Comparison of ENCODE assay signal across 11 mouse cellular contexts in genomic region chrX:48141481-48141880, GRCm38 (mm10). TPM values are rescaled to one million over a fixed set of nuclear protein-coding genes. Genes with fewer than 3 reads are reported as not detected.
DNase-seq lines count a peak whose midpoint lies in the region; ATAC-seq and TF ChIP-seq lines count a peak whose summit lies in the region.
"Had no signal": no experiment of that assay in that cellular context is flagged by ENCODE, and none has a peak within 500 bp of the region (broad histone marks: within the 10 kb centered on the region; RNA-seq: fewer than 3 reads in every experiment).

No protein-coding gene starts in this region.

- H3K4me3 ChIP-seq in stomach, postnatal 0 days (ENCODE audit: low read depth, low read length): no peak overlapping the region
- no peak overlapping the region for H3K4me3 ChIP-seq in hindbrain, postnatal 0 days (ENCODE audit: low read length)

- no peak for TF ChIP-seq CTCF in stomach, postnatal 0 days (IDR thresholded peaks at IDR 0.05; ENCODE audit: low read depth)
- no peak for TF ChIP-seq CTCF in hindbrain, postnatal 0 days (IDR thresholded peaks at IDR 0.05; ENCODE audit: low read depth)

- no peaks in the 10 kb centered on the region for H3K27me3 ChIP-seq in stomach, postnatal 0 days (ENCODE audit: control insufficient read depth, insufficient read depth, low read length)
- H3K27me3 ChIP-seq in hindbrain, postnatal 0 days (ENCODE audit: insufficient read depth, low read length): no peaks in the 10 kb centered on the region

- H3K4me1 ChIP-seq in stomach, postnatal 0 days (replicated peaks; ENCODE audit: control insufficient read depth, insufficient read depth): no peaks in the 10 kb centered on the region
- no peaks in the 10 kb centered on the region for H3K4me1 ChIP-seq in hindbrain, postnatal 0 days (ENCODE audit: insufficient read depth, low read length)

- DNase-seq in CD4-positive, CD25-positive, alpha-beta regulatory T cell, adult 2 months (ENCODE audit: low read depth, low spot score): peak; percentile 81
- DNase-seq in R1 (ENCODE audit: low read depth, low spot score): peak; percentile 4
- peak; percentile 35 for DNase-seq in stomach, postnatal 0 days (ENCODE audit: low spot score)
- DNase-seq in cerebellum, adult 9-11 months: no peak
- DNase-seq in layer of hippocampus, adult 18-20 months (ENCODE audit: low spot score in 2 of 2): no peak
- no peak for DNase-seq in hindbrain, postnatal 0 days (ENCODE audit: low spot score)
- DNase-seq: cerebellum, postnatal 36 days; heart, postnatal 14 days; kidney, adult 2 months had no signal

- no peaks in the 10 kb centered on the region for H3K36me3 ChIP-seq in stomach, postnatal 0 days (ENCODE audit: control insufficient read depth, insufficient read depth, low read length)
- H3K36me3 ChIP-seq in hindbrain, postnatal 0 days (ENCODE audit: insufficient read depth, low read length): no peaks in the 10 kb centered on the region

- H3K9ac ChIP-seq in stomach, postnatal 0 days (ENCODE audit: low read length): no peak overlapping the region
- H3K9ac ChIP-seq in hindbrain, postnatal 0 days (replicated peaks; ENCODE audit: low read length): no peak overlapping the region

- no peak overlapping the region for H3K4me2 ChIP-seq in stomach, postnatal 0 days (replicated peaks; ENCODE audit: low read depth)
- no peak overlapping the region for H3K4me2 ChIP-seq in hindbrain, postnatal 0 days (ENCODE audit: low read depth, low read length)

- 53% methylated on average over 6 of the region's 6 CpGs for WGBS in stomach, postnatal 0 days
- WGBS in hindbrain, postnatal 0 days: 85% methylated on average over 6 of the region's 6 CpGs

- TF ChIP-seq EP300 in stomach, postnatal 0 days (optimal IDR thresholded peaks at IDR 0.05): no peak

- no peak overlapping the region for H3K27ac ChIP-seq in stomach, postnatal 0 days (replicated peaks)
- H3K27ac ChIP-seq in hindbrain, postnatal 0 days: no peak overlapping the region

- ATAC-seq in megakaryocyte-erythroid progenitor cell, adult 5-6 weeks (replicated peaks; ENCODE audit: low FRiP score, low TSS enrichment, poor library complexity, severe bottlenecking): peak; percentile 58
- 0 out of 2 replicates have a peak, but pooled peaks have one; percentile 44 for ATAC-seq in stomach, postnatal 0 days (ENCODE audit: low FRiP score, low TSS enrichment)
- no peak for ATAC-seq in granulocyte monocyte progenitor cell, adult 5-6 weeks (replicated peaks; ENCODE audit: poor library complexity, severe bottlenecking)
- no peak for ATAC-seq in hindbrain, postnatal 0 days

- H3K9me3 ChIP-seq in stomach, postnatal 0 days (ENCODE audit: control insufficient read depth, low read length): no peaks in the 10 kb centered on the region
- no peaks in the 10 kb centered on the region for H3K9me3 ChIP-seq in hindbrain, postnatal 0 days (ENCODE audit: low read length)

RNA-seq across cellular contexts. Expression of gene Sash3, which starts 4.8 kb away (rescaled TPM):
- total RNA-seq in megakaryocyte-erythroid progenitor cell, adult 5-6 weeks (2014; fragmentation: Nextera tagmentation): 34.7 and 38.6 TPM in 2 replicates
- total RNA-seq in megakaryocyte-erythroid progenitor cell, adult 5-6 weeks (2017): 49.8 and 63.2 TPM in 2 replicates
- polyA plus RNA-seq in stomach, postnatal 0 days (2015; fragmentation: Nextera tagmentation; extraction: Ambion mirVana): 1.5 and 1.6 TPM in 2 replicates
- total RNA-seq in granulocyte monocyte progenitor cell, adult 5-6 weeks (2014; fragmentation: Nextera tagmentation): 58.7 and 63.8 TPM in 2 replicates
- total RNA-seq in granulocyte monocyte progenitor cell, adult 5-6 weeks (2017): 74.4 and 84.7 TPM in 2 replicates
- 1 to 10 TPM in 1 of 2 experiments, under 1 TPM in 1; 0.81 to 1.4 TPM for total RNA-seq in layer of hippocampus, adult 18-20 months (2021)
- 0.86 and 1.5 TPM in 2 replicates for total RNA-seq in hindbrain, postnatal 0 days (2014; rRNA removed)
- polyA plus RNA-seq in hindbrain, postnatal 0 days (2015; fragmentation: Nextera tagmentation; extraction: Ambion mirVana): 0.81 and 1.1 TPM in 2 replicates

RNA-seq across cellular contexts. Expression of gene Xpnpep2, which starts 33.0 kb away (rescaled TPM):
- 3.6 TPM in 1 of 2 replicates, not detected in the other for total RNA-seq in megakaryocyte-erythroid progenitor cell, adult 5-6 weeks (2014; fragmentation: Nextera tagmentation)
- 0.47 TPM in 1 of 2 replicates, not detected in the other for total RNA-seq in megakaryocyte-erythroid progenitor cell, adult 5-6 weeks (2017)
- polyA plus RNA-seq in stomach, postnatal 0 days (2015; fragmentation: Nextera tagmentation; extraction: Ambion mirVana): 0.58 and 1.1 TPM in 2 replicates
- total RNA-seq in granulocyte monocyte progenitor cell, adult 5-6 weeks (2014; fragmentation: Nextera tagmentation): not detected in 2 replicates
- not detected in 2 replicates for total RNA-seq in granulocyte monocyte progenitor cell, adult 5-6 weeks (2017)
- under 1 TPM; 0.50 to 0.89 TPM for total RNA-seq in layer of hippocampus, adult 18-20 months (2021)
- total RNA-seq in hindbrain, postnatal 0 days (2014; rRNA removed): 6.8 TPM in 1 of 2 replicates, not detected in the other
- polyA plus RNA-seq in hindbrain, postnatal 0 days (2015; fragmentation: Nextera tagmentation; extraction: Ambion mirVana): 0.51 and 1.0 TPM in 2 replicates

Comparison
In these comparisons a context has a peak if more than half of its experiments do, and no peak if none do; other contexts are left out.
1. DNase-seq: peak in CD4-positive, CD25-positive, alpha-beta regulatory T cell, adult 2 months (single experiment), R1 (single experiment) and stomach, postnatal 0 days (single experiment); none in cerebellum, adult 9-11 months (single experiment), layer of hippocampus, adult 18-20 months (0 of 2) and hindbrain, postnatal 0 days (single experiment).
2. ATAC-seq: peak in megakaryocyte-erythroid progenitor cell, adult 5-6 weeks (single experiment) and stomach, postnatal 0 days (single experiment); none in granulocyte monocyte progenitor cell, adult 5-6 weeks (single experiment) and hindbrain, postnatal 0 days (single experiment).
3. RNA of gene Sash3, which starts 4.8 kb away (total RNA-seq): 58.7 to 84.7 TPM in granulocyte monocyte progenitor cell, adult 5-6 weeks and 34.7 to 63.2 TPM in megakaryocyte-erythroid progenitor cell, adult 5-6 weeks; 0.86 to 1.5 TPM in hindbrain, postnatal 0 days and 0.81 to 1.4 TPM in layer of hippocampus, adult 18-20 months; every median in the first group is over 10 times any median in the second.